Mouse (Mus musculus): ENCODE results near the gene Ptprd. TPM values are rescaled to one million over a fixed set of nuclear protein-coding genes. Genes with fewer than 3 reads are reported as not detected.

Gene Ptprd
- polyA plus RNA-seq, 1 experiment from 2014 or later, result 13.8 TPM

- no peak overlapping the region for H3K9ac ChIP-seq (ENCODE audit: low read depth, low read length)
- H3K9me3 ChIP-seq (ENCODE audit: control insufficient read depth), result no peaks in the 10 kb centered on the region
- peak; percentile 89 for TF ChIP-seq CTCF (IDR thresholded peaks at IDR 0.05; ENCODE audit: low read depth)
- no peaks in the 10 kb centered on the region for H3K4me1 ChIP-seq (replicated peaks; ENCODE audit: control insufficient read depth, insufficient read depth, low read length)
- ATAC-seq, result no peak
- no peak overlapping the region for H3K4me3 ChIP-seq (ENCODE audit: low read depth, low read length)
- H3K36me3 ChIP-seq (ENCODE audit: control insufficient read depth, insufficient read depth), result no peaks in the 10 kb centered on the region
- WGBS, result 20% methylated on average over 14 of the region's 14 CpGs
- H3K27me3 ChIP-seq (replicated peaks; ENCODE audit: control insufficient read depth, insufficient read depth, low read length), result no peaks in the 10 kb centered on the region
- H3K4me2 ChIP-seq (replicated peaks; ENCODE audit: low read depth), result no peak overlapping the region
- H3K27ac ChIP-seq (ENCODE audit: low read depth, low read length), result no peak overlapping the region
Measured at GRCm38 (mm10) chr4:77558404-77559202, 653.2 kb downstream of the Ptprd start.

DNA sequence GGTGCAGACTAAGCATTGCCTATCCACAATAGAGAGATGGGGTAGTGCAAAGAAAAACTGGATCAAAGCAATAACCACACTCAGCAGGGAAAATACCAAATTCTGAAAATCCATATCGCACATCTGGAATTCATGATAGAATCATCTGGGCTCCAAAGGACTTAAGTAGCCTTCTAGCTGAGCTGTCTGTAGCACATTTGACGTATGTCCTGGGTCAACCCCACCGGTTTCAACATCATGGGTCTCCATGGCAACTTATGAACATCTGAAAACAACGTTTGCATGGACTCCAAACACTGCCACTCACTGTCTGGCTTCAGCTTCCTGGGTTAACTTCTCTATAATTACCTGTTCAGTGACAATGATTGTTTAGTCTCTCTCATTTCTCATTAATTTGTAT, 655.9 kb downstream of the Ptprd start:
- ATAC-seq, result no peak
- WGBS, result 63% methylated on average over 4 of the region's 4 CpGs
- TF ChIP-seq CTCF (IDR thresholded peaks at IDR 0.05; ENCODE audit: low read depth), result no peak
- Histone ChIP-seq H3K27ac (ENCODE audit: low read depth, low read length) (no peak overlapping the region), H3K4me1 (replicated peaks; ENCODE audit: control insufficient read depth, insufficient read depth, low read length) (no peaks in the 10 kb centered on the region), H3K4me2 (replicated peaks; ENCODE audit: low read depth) (no peak overlapping the region), H3K36me3 (ENCODE audit: control insufficient read depth, insufficient read depth) (no peaks in the 10 kb centered on the region), H3K9ac (ENCODE audit: low read depth, low read length) (no peak overlapping the region), H3K9me3 (ENCODE audit: control insufficient read depth) (no peaks in the 10 kb centered on the region), H3K27me3 (replicated peaks; ENCODE audit: control insufficient read depth, insufficient read depth, low read length) (no peaks in the 10 kb centered on the region), H3K4me3 (ENCODE audit: low read depth, low read length) (no peak overlapping the region)

GRCm38 (mm10) chr4:77537843-77538242, 673.9 kb downstream of the Ptprd start:
- H3K9me3 ChIP-seq (ENCODE audit: control insufficient read depth), result no peaks in the 10 kb centered on the region
- H3K4me3 ChIP-seq (ENCODE audit: low read depth, low read length), result no peak overlapping the region
- H3K27me3 ChIP-seq (replicated peaks; ENCODE audit: control insufficient read depth, insufficient read depth, low read length), result no peaks in the 10 kb centered on the region
- H3K9ac ChIP-seq (ENCODE audit: low read depth, low read length), result no peak overlapping the region
- TF ChIP-seq CTCF (IDR thresholded peaks at IDR 0.05; ENCODE audit: low read depth), result no peak
- no peak overlapping the region for H3K4me2 ChIP-seq (replicated peaks; ENCODE audit: low read depth)
- no peak overlapping the region for H3K27ac ChIP-seq (ENCODE audit: low read depth, low read length)
- 55% methylated on average over 4 of the region's 4 CpGs for WGBS
- no peak for ATAC-seq
- no peaks in the 10 kb centered on the region for H3K36me3 ChIP-seq (ENCODE audit: control insufficient read depth, insufficient read depth)
- H3K4me1 ChIP-seq (replicated peaks; ENCODE audit: control insufficient read depth, insufficient read depth, low read length), result no peaks in the 10 kb centered on the region

DNA sequence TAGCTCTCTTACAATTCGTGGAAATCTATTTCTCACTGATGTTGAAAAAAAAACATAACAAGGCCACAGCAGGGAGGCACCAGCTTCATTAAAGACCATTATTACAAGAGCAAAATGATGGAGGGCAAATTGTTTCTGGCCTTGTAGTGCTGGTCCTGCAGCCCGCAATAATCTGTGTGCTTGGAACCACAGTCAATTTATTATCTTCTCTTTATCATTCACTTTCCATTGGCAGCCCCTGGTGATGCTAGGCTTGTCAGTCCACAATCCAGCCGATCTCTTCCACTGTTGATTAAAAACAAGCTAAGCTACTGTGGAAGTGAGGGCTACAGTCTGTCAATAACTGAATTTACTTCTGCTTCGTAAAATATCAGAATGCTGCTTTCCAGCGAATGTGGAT, 674.4 kb downstream of the Ptprd start:
- Histone ChIP-seq H3K27ac (ENCODE audit: low read depth, low read length) (no peak overlapping the region), H3K9ac (ENCODE audit: low read depth, low read length) (no peak overlapping the region), H3K9me3 (ENCODE audit: control insufficient read depth) (no peaks in the 10 kb centered on the region), H3K4me3 (ENCODE audit: low read depth, low read length) (no peak overlapping the region), H3K36me3 (ENCODE audit: control insufficient read depth, insufficient read depth) (no peaks in the 10 kb centered on the region), H3K27me3 (replicated peaks; ENCODE audit: control insufficient read depth, insufficient read depth, low read length) (no peaks in the 10 kb centered on the region), H3K4me2 (replicated peaks; ENCODE audit: low read depth) (no peak overlapping the region), H3K4me1 (replicated peaks; ENCODE audit: control insufficient read depth, insufficient read depth, low read length) (no peaks in the 10 kb centered on the region)
- no peak for TF ChIP-seq CTCF (IDR thresholded peaks at IDR 0.05; ENCODE audit: low read depth)
- ATAC-seq, result no peak
- WGBS, result 68% methylated on average over 5 of the region's 5 CpGs

- no peak overlapping the region for H3K4me3 ChIP-seq (ENCODE audit: low read depth, low read length)
- H3K36me3 ChIP-seq (ENCODE audit: control insufficient read depth, insufficient read depth), result no peaks in the 10 kb centered on the region
- 77% methylated on average over 6 of the region's 6 CpGs for WGBS
- no peaks in the 10 kb centered on the region for H3K9me3 ChIP-seq (ENCODE audit: control insufficient read depth)
- H3K4me1 ChIP-seq (replicated peaks; ENCODE audit: control insufficient read depth, insufficient read depth, low read length), result no peaks in the 10 kb centered on the region
- no peak overlapping the region for H3K4me2 ChIP-seq (replicated peaks; ENCODE audit: low read depth)
- no peak overlapping the region for H3K27ac ChIP-seq (ENCODE audit: low read depth, low read length)
- H3K9ac ChIP-seq (ENCODE audit: low read depth, low read length), result no peak overlapping the region
- no peaks in the 10 kb centered on the region for H3K27me3 ChIP-seq (replicated peaks; ENCODE audit: control insufficient read depth, insufficient read depth, low read length)
- TF ChIP-seq CTCF (IDR thresholded peaks at IDR 0.05; ENCODE audit: low read depth), result no peak
- ATAC-seq, result no peak
Measured at GRCm38 (mm10) chr4:77535601-77536000, 676.2 kb downstream of the Ptprd start.

- no peaks in the 10 kb centered on the region for H3K36me3 ChIP-seq (ENCODE audit: control insufficient read depth, insufficient read depth)
- H3K27me3 ChIP-seq (replicated peaks; ENCODE audit: control insufficient read depth, insufficient read depth, low read length), result no peaks in the 10 kb centered on the region
- H3K9me3 ChIP-seq (ENCODE audit: control insufficient read depth), result no peaks in the 10 kb centered on the region
- ATAC-seq, result no peak
- H3K4me2 ChIP-seq (replicated peaks; ENCODE audit: low read depth), result no peak overlapping the region
- no peak for TF ChIP-seq CTCF (IDR thresholded peaks at IDR 0.05; ENCODE audit: low read depth)
- no peaks in the 10 kb centered on the region for H3K4me1 ChIP-seq (replicated peaks; ENCODE audit: control insufficient read depth, insufficient read depth, low read length)
- 82% methylated on average over 4 of the region's 4 CpGs for WGBS
- no peak overlapping the region for H3K4me3 ChIP-seq (ENCODE audit: low read depth, low read length)
- no peak overlapping the region for H3K27ac ChIP-seq (ENCODE audit: low read depth, low read length)
- no peak overlapping the region for H3K9ac ChIP-seq (ENCODE audit: low read depth, low read length)
Measured at GRCm38 (mm10) chr4:77534553-77534952, 677.2 kb downstream of the Ptprd start.
